Mouse (Mus musculus): Measurements from ENCODE around the gene Coro6.

Coro6 gene

GRCm38 (mm10) chr11:77465111-77465510, 2.9 kb downstream of the Coro6 start:
- no peak for DNase-seq

GRCm38 (mm10) chr11:77466544-77466943, 4.3 kb downstream of the Coro6 start:
- DNase-seq = no peak

GRCm38 (mm10) chr11:77467157-77467556, 4.9 kb downstream of the Coro6 start:
- peak; percentile 76 to 81 for DNase-seq

- peak; percentile 61 to 64 for DNase-seq
Observed at GRCm38 (mm10) chr11:77467784-77468183, 5.6 kb downstream of the Coro6 start.

- no peak for DNase-seq
Observed at GRCm38 (mm10) chr11:77468397-77468796, 6.2 kb downstream of the Coro6 start.

GRCm38 (mm10) chr11:77471407-77471806, 9.2 kb downstream of the Coro6 start:
- no peak for DNase-seq

GRCm38 (mm10) chr11:77472775-77473174, 10.6 kb downstream of the Coro6 start:
- no peak for DNase-seq

GRCm38 (mm10) chr11:77476216-77476615, 14.0 kb downstream of the Coro6 start:
- DNase-seq = no peak

- DNase-seq = no peak
Observed at GRCm38 (mm10) chr11:77476895-77477294, 14.7 kb downstream of the Coro6 start.

- no peak for DNase-seq
Observed at GRCm38 (mm10) chr11:77483043-77483442, 20.8 kb downstream of the Coro6 start.

GRCm38 (mm10) chr11:77483510-77484255, 21.5 kb downstream of the Coro6 start:
- peak; percentile 61 to 72 for DNase-seq

- DNase-seq = no peak
Observed at GRCm38 (mm10) chr11:77485229-77485628, 23.0 kb downstream of the Coro6 start.

GRCm38 (mm10) chr11:77486798-77487197, 24.6 kb downstream of the Coro6 start:
- DNase-seq = no peak

- DNase-seq = no peak
Observed at GRCm38 (mm10) chr11:77488771-77489581, 26.8 kb downstream of the Coro6 start.

- peak; percentile 42 to 49 for DNase-seq
Observed at GRCm38 (mm10) chr11:77489591-77490235, 27.5 kb downstream of the Coro6 start, which contains the start of gene Ankrd13b. Gene Ankrd13b (minus strand): TSS chr11:77489678.

GRCm38 (mm10) chr11:77490451-77490850, 28.2 kb downstream of the Coro6 start:
- DNase-seq = no peak

GRCm38 (mm10) chr11:77491123-77491501, 28.9 kb downstream of the Coro6 start:
- peak; percentile 86 to 88 for DNase-seq

GRCm38 (mm10) chr11:77491502-77492291, 29.5 kb downstream of the Coro6 start:
- DNase-seq = peak in 1 of 2 experiments; percentile 47

- DNase-seq = peak in 1 of 2 experiments; percentile 65
Observed at GRCm38 (mm10) chr11:77492311-77492871, 30.2 kb downstream of the Coro6 start.

- peak; percentile 89 to 90 for DNase-seq
Observed at GRCm38 (mm10) chr11:77492911-77493332, 30.7 kb downstream of the Coro6 start.

- peak; percentile 52 to 60 for DNase-seq
Observed at GRCm38 (mm10) chr11:77493512-77494343, 31.5 kb downstream of the Coro6 start, which contains the start of gene Git1. Gene Git1 (plus strand): TSS chr11:77493562.
